Mouse (Mus musculus) CD4-positive, CD25-positive, alpha-beta regulatory T cell (primary cell): ENCODE measurements around the gene Vmn1r222. TPM values are rescaled to one million over a fixed set of nuclear protein-coding genes. Genes with fewer than 3 reads are reported as not detected.

ENCODE experiments used
- polyA plus RNA-seq: library from polyadenylated mRNA; unstranded; fragments of 100-300 nt; shearing (Covaris generic); gene quantifications from one replicate; pipeline ENCODE4 v1.2.1, GENCODE M21; 2017

The Vmn1r222 gene
- polyA plus RNA-seq, result 0.07 TPM

DNA sequence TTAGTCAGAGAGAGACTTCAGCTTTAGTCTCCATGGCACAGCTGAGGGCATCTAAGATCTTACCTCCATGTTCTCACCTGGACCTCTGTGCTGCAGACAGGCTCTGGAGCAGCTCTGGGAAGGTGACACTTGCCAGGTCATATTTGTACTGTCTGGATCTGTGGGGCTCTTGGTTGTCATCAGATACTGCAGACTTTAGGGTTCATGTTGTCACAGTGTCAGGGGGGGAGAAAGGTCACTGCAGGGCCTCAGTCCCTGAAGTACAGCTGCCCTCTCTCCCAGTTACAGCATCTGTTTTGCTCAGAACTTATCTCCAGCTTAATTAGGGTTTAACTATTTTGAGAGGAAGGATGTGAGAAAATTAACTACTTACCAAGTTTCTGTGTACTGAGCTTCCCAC, at the start of gene Vmn1r222:
Gene Vmn1r222, minus strand, starts transcription at position 101 of the 400 bp plus-strand sequence.

GRCm38 (mm10) chr13:23246834-23247233, 11.1 kb upstream of the Vmn1r222 start, which contains the start of gene Vmn1r223:
TSS of gene Vmn1r223 (plus strand) at chr13:23247134.

GRCm38 (mm10) chr13:23213827-23214226, 21.9 kb downstream of the Vmn1r222 start, which contains the start of gene Vmn1r221:
TSS of gene Vmn1r221 (plus strand) at chr13:23214127.

DNA sequence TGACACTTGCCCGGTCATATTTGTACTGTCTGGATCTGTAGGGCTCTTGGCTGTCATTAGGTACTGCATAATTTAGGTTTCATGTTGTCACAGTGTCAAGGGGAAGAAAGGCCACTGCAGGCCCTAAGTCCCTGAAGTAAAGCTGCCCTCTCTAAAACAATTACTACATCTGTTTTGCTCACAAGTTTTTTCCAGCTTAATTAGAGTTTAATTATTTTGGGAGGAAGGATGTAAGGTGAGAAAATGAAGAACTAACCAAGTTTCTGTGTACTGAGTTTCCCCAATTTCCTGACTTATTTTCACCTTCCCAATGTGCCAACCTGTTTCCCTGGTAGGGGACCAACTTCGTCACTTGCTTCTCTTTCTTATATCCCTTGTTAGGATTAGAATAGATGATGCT, 47.9 kb downstream of the Vmn1r222 start, which contains the start of gene Vmn1r220:
Gene Vmn1r220, minus strand, starts transcription at position 101 of the 400 bp plus-strand sequence.

Other genes with a start within 250 kb of the Vmn1r222 start
- gene Vmn1r213, start 228.3 kb downstream of the Vmn1r222 start, polyA plus RNA-seq, result not detected
- 0.08 TPM for gene Vmn1r214, start 205.5 kb downstream of the Vmn1r222 start, polyA plus RNA-seq
- gene Vmn1r215, start 167.9 kb downstream of the Vmn1r222 start, polyA plus RNA-seq, result not detected
- gene Vmn1r217, start 117.7 kb downstream of the Vmn1r222 start, polyA plus RNA-seq, result not detected
- 0.02 TPM for gene Vmn1r218, start 102.8 kb downstream of the Vmn1r222 start, polyA plus RNA-seq
- not detected for gene Vmn1r219, start 76.6 kb downstream of the Vmn1r222 start, polyA plus RNA-seq
- gene Vmn1r220, start 48.0 kb downstream of the Vmn1r222 start, polyA plus RNA-seq, result not detected
- not detected for gene Vmn1r221, start 21.8 kb downstream of the Vmn1r222 start, polyA plus RNA-seq
- gene Vmn1r223, start 11.2 kb upstream of the Vmn1r222 start, polyA plus RNA-seq, result not detected
- gene Zfp322a, start 133.3 kb upstream of the Vmn1r222 start, polyA plus RNA-seq, result 25.9 TPM
- 12.4 TPM for gene Abt1, start 187.9 kb upstream of the Vmn1r222 start, polyA plus RNA-seq
- 0.05 TPM for gene Btn1a1, start 230.0 kb upstream of the Vmn1r222 start, polyA plus RNA-seq